18 mouse cellular contexts compared by ENCODE assay signal in genomic region chr16:92039421-92039820, GRCm38 (mm10). TPM values are rescaled to one million over a fixed set of nuclear protein-coding genes. Genes with fewer than 3 reads are reported as not detected.
DNase-seq lines count a peak whose midpoint lies in the region; ATAC-seq lines count a peak whose summit lies in the region.
"Had no signal": no experiment of that assay in that cellular context is flagged by ENCODE, and none has a peak within 500 bp of the region (broad histone marks: within the 10 kb centered on the region; RNA-seq: fewer than 3 reads in every experiment).

No protein-coding gene starts in this region.

- no peak overlapping the region for H3K9ac ChIP-seq in midbrain, embryonic 11.5 days (ENCODE audit: low read length)
- no peak overlapping the region for H3K9ac ChIP-seq in midbrain, embryonic 13.5 days (replicated peaks)
- no peak overlapping the region for H3K9ac ChIP-seq in stomach, embryonic 16.5 days (ENCODE audit: low read length)
- no peak overlapping the region for H3K9ac ChIP-seq in forebrain, embryonic 15.5 days (replicated peaks)

- no peak overlapping the region for H3K27ac ChIP-seq in midbrain, embryonic 11.5 days (ENCODE audit: low read depth, low read length)
- H3K27ac ChIP-seq in midbrain, embryonic 13.5 days = no peak overlapping the region
- H3K27ac ChIP-seq in stomach, embryonic 16.5 days (ENCODE audit: low read length) = no peak overlapping the region
- H3K27ac ChIP-seq in forebrain, embryonic 15.5 days (replicated peaks) = no peak overlapping the region
- H3K27ac ChIP-seq: limb, embryonic 10.5 days had no signal

- H3K36me3 ChIP-seq in midbrain, embryonic 11.5 days (ENCODE audit: control insufficient read depth, insufficient read depth, low read length) = no peaks in the 10 kb centered on the region
- no peaks in the 10 kb centered on the region for H3K36me3 ChIP-seq in midbrain, embryonic 13.5 days
- no peaks in the 10 kb centered on the region for H3K36me3 ChIP-seq in stomach, embryonic 16.5 days (ENCODE audit: control insufficient read depth, insufficient read depth, low read length)
- H3K36me3 ChIP-seq in forebrain, embryonic 15.5 days = no peaks in the 10 kb centered on the region
- H3K36me3 ChIP-seq: limb, embryonic 10.5 days had no signal

- no peak overlapping the region for H3K4me2 ChIP-seq in midbrain, embryonic 11.5 days
- H3K4me2 ChIP-seq in midbrain, embryonic 13.5 days (replicated peaks) = no peak overlapping the region
- H3K4me2 ChIP-seq in stomach, embryonic 16.5 days (ENCODE audit: low read depth, low read length) = no peak overlapping the region
- H3K4me2 ChIP-seq in forebrain, embryonic 15.5 days (replicated peaks) = no peak overlapping the region

- no peaks in the 10 kb centered on the region for H3K27me3 ChIP-seq in midbrain, embryonic 11.5 days (ENCODE audit: control insufficient read depth, insufficient read depth, low read length)
- H3K27me3 ChIP-seq in midbrain, embryonic 13.5 days = no peaks in the 10 kb centered on the region
- H3K27me3 ChIP-seq in stomach, embryonic 16.5 days (ENCODE audit: control insufficient read depth, insufficient read depth, low read length) = no peaks in the 10 kb centered on the region
- H3K27me3 ChIP-seq in forebrain, embryonic 15.5 days = no peaks in the 10 kb centered on the region

- peak; percentile 83 for DNase-seq in heart, adult 11 months
- DNase-seq in heart, postnatal 4 days = no peak
- DNase-seq in midbrain, embryonic 11.5 days (ENCODE audit: low spot score, missing footprints) = peak; percentile 44
- peak; percentile 36 for DNase-seq in kidney, adult 9 months
- no peak for DNase-seq in gastrocnemius, postnatal 25 days
- DNase-seq: adrenal gland, postnatal 36 days; cerebellum, adult 11-12 months; embryo, embryonic 11 days; right cerebral cortex, adult 18-20 months; thymus, postnatal 4 days had no signal

- H3K4me1 ChIP-seq in midbrain, embryonic 11.5 days (ENCODE audit: control insufficient read depth, insufficient read depth, low read length) = no peaks in the 10 kb centered on the region
- no peaks in the 10 kb centered on the region for H3K4me1 ChIP-seq in midbrain, embryonic 13.5 days (replicated peaks)
- H3K4me1 ChIP-seq in stomach, embryonic 16.5 days (ENCODE audit: control insufficient read depth, insufficient read depth, low read length) = peaks cover 6% of the 10 kb centered on the region; the same call in 1 of the 2 replicates
- H3K4me1 ChIP-seq in forebrain, embryonic 15.5 days = no peaks in the 10 kb centered on the region

- 92% methylated on average over 7 of the region's 7 CpGs for WGBS in midbrain, embryonic 11.5 days
- WGBS in midbrain, embryonic 13.5 days = 86% methylated on average over 7 of the region's 7 CpGs
- 74% methylated on average over 7 of the region's 7 CpGs for WGBS in stomach, embryonic 16.5 days
- WGBS in forebrain, embryonic 15.5 days = 90% methylated on average over 7 of the region's 7 CpGs

- H3K9me3 ChIP-seq in midbrain, embryonic 11.5 days (ENCODE audit: control insufficient read depth, low read length) = no peaks in the 10 kb centered on the region
- H3K9me3 ChIP-seq in midbrain, embryonic 13.5 days = no peaks in the 10 kb centered on the region
- no peaks in the 10 kb centered on the region for H3K9me3 ChIP-seq in stomach, embryonic 16.5 days (replicated peaks; ENCODE audit: control insufficient read depth, low read length)
- H3K9me3 ChIP-seq in forebrain, embryonic 15.5 days = no peaks in the 10 kb centered on the region
- H3K9me3 ChIP-seq: limb, embryonic 10.5 days had no signal

- H3K4me3 ChIP-seq in midbrain, embryonic 11.5 days (ENCODE audit: low read depth, low read length) = no peak overlapping the region
- H3K4me3 ChIP-seq in midbrain, embryonic 13.5 days (replicated peaks) = no peak overlapping the region
- H3K4me3 ChIP-seq in stomach, embryonic 16.5 days (replicated peaks; ENCODE audit: low read length) = no peak overlapping the region
- H3K4me3 ChIP-seq in forebrain, embryonic 15.5 days = no peak overlapping the region
- H3K4me3 ChIP-seq: limb, embryonic 10.5 days had no signal

- ATAC-seq in midbrain, embryonic 11.5 days (ENCODE audit: low FRiP score) = no peak
- ATAC-seq in midbrain, embryonic 13.5 days = no peak
- peak; percentile 64; the same call in 1 of the 2 replicates for ATAC-seq in stomach, embryonic 16.5 days (ENCODE audit: insufficient read depth, low FRiP score)
- no peak for ATAC-seq in forebrain, embryonic 15.5 days (replicated peaks)

RNA-seq across cellular contexts. Expression of gene Mrps6, which starts 18.6 kb away (rescaled TPM):
- 10 to 100 TPM; 53.8 to 54.7 TPM for total RNA-seq in heart, postnatal 4 days (2021)
- polyA plus RNA-seq in midbrain, embryonic 11.5 days (2014; fragmentation: Nextera tagmentation; extraction: Ambion mirVana) = 118 and 122 TPM in 2 replicates
- polyA plus RNA-seq in midbrain, embryonic 13.5 days (2015; fragmentation: Nextera tagmentation; extraction: Ambion mirVana) = 149 and 153 TPM in 2 replicates
- 72.9 and 77.0 TPM in 2 replicates for polyA plus RNA-seq in stomach, embryonic 16.5 days (2015; fragmentation: Nextera tagmentation; extraction: Ambion mirVana)
- 10 to 100 TPM; 18.2 to 20.8 TPM for total RNA-seq in gastrocnemius, postnatal 25 days (2021)
- polyA plus RNA-seq in forebrain, embryonic 15.5 days (2015; fragmentation: Nextera tagmentation; extraction: Ambion mirVana) = 142 and 153 TPM in 2 replicates

RNA-seq across cellular contexts. Expression of gene Gm49711, which starts 18.7 kb away (rescaled TPM):
- not detected for total RNA-seq in heart, postnatal 4 days (2021)
- polyA plus RNA-seq in midbrain, embryonic 11.5 days (2014; fragmentation: Nextera tagmentation; extraction: Ambion mirVana) = 0.19 TPM in 1 of 2 replicates, not detected in the other
- polyA plus RNA-seq in midbrain, embryonic 13.5 days (2015; fragmentation: Nextera tagmentation; extraction: Ambion mirVana) = 0.49 and 0.54 TPM in 2 replicates
- not detected in 2 replicates for polyA plus RNA-seq in stomach, embryonic 16.5 days (2015; fragmentation: Nextera tagmentation; extraction: Ambion mirVana)
- total RNA-seq in gastrocnemius, postnatal 25 days (2021) = not detected
- polyA plus RNA-seq in forebrain, embryonic 15.5 days (2015; fragmentation: Nextera tagmentation; extraction: Ambion mirVana) = 0.42 and 0.57 TPM in 2 replicates
- total RNA-seq: adrenal gland, postnatal 36 days; gastrocnemius, adult 18-20 months; heart, postnatal 25 days; layer of hippocampus, adult 18-20 months; megakaryocyte-erythroid progenitor cell, adult 5-6 weeks had no signal

RNA-seq across cellular contexts. Expression of gene Slc5a3, which starts 18.7 kb away (rescaled TPM):
- 1 to 10 TPM; 6.8 to 7.9 TPM for total RNA-seq in heart, postnatal 4 days (2021)
- 11.5 and 13.7 TPM in 2 replicates for polyA plus RNA-seq in midbrain, embryonic 11.5 days (2014; fragmentation: Nextera tagmentation; extraction: Ambion mirVana)
- polyA plus RNA-seq in midbrain, embryonic 13.5 days (2015; fragmentation: Nextera tagmentation; extraction: Ambion mirVana) = 16.3 and 16.8 TPM in 2 replicates
- 4.9 and 5.1 TPM in 2 replicates for polyA plus RNA-seq in stomach, embryonic 16.5 days (2015; fragmentation: Nextera tagmentation; extraction: Ambion mirVana)
- total RNA-seq in gastrocnemius, postnatal 25 days (2021) = 1 to 10 TPM; 5.6 to 5.9 TPM
- 10.8 and 12.4 TPM in 2 replicates for polyA plus RNA-seq in forebrain, embryonic 15.5 days (2015; fragmentation: Nextera tagmentation; extraction: Ambion mirVana)

Comparison
In these comparisons a context has a peak if more than half of its experiments do, and no peak if none do; other contexts are left out.
1. DNase-seq: peak in heart, adult 11 months (single experiment), midbrain, embryonic 11.5 days (single experiment) and kidney, adult 9 months (single experiment); none in heart, postnatal 4 days (single experiment) and gastrocnemius, postnatal 25 days (single experiment).